Mouse (Mus musculus) adrenal gland, adult 2 months (tissue): Measurements from ENCODE around the gene Cep95. TPM values are rescaled to one million over a fixed set of nuclear protein-coding genes. Genes with fewer than 3 reads are reported as not detected.

ENCODE experiments used
- DNase-seq: peaks from one replicate; pipeline ENCODE4 v3.0.0; 2021
- microRNA-seq, 2 experiments: library from miRNA; unstranded; fragments of <30 nt; microRNA quantifications; one replicate each; pipeline ENCODE4 v1.2.0; 2021
- polyA plus RNA-seq: library from polyadenylated mRNA; depleted of rRNA; stranded (reverse); fragments of >200 nt; gene quantifications from 2 replicates; pipeline ENCODE4 v1.2.3, GENCODE M21; 2012; rRNA removed
- total RNA-seq, 2 experiments: library from RNA; stranded (reverse); gene quantifications; 2 replicates each; pipeline ENCODE4 v1.2.3; 2021

Cep95 gene
- total and polyA plus RNA-seq, 3 experiments, result 0.92 to 12.5 (median 7.1) TPM

DNA sequence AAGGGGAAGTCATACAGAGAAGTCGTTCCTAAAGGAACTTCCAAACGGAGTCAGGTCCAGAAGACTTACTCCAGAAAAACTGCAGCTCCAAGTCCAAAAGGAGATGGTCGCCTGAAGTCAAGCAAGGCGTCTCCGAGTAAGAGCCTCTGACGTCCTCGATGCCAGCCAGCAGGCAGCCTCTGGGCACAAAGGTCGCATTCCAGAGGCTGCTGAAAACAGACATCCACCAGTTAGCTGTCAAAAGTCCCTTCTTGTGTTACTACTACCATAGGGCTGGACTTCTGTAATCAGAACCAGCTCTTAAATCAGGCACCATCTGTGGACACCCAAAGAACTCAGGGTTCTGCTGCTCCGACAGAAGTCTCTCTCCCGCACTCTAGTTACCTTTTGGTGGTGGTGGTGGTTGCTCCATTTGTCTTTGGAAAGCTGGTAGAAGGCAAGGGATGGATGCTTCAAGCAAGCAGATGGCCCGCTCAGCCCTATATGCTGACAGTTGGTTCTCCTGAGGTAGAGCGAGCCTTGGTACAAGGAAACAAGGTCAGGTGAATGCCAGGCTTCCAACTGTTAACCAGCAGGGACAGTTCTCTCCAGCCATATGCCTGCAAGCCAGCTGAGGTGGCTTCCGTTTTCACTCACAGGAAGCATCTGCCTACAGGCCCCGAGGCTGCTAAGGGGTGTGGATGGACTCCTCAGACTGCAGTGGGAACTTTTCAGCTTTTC, 25.7 kb downstream of the Cep95 start:
- no peak for DNase-seq

DNA sequence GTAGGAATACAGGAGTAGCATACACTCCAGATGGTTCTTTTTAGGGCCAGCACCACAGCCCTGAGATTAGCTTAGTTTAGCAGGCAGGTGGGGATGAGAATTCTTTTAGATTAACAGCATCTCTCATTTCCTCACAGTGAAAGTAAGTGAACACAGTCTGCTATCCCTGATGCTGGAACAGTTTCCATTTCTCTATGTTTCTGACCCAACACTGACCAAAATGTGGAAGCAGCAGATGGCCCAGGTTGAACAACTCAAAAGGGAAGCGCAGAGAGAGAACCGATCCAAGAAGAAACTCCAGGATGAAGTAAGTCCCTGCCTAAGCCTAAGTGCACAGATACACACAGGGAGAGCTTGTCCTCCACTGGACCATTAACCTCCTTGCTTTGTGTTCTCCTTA, 26.3 kb downstream of the Cep95 start:
- no peak for DNase-seq

DNA sequence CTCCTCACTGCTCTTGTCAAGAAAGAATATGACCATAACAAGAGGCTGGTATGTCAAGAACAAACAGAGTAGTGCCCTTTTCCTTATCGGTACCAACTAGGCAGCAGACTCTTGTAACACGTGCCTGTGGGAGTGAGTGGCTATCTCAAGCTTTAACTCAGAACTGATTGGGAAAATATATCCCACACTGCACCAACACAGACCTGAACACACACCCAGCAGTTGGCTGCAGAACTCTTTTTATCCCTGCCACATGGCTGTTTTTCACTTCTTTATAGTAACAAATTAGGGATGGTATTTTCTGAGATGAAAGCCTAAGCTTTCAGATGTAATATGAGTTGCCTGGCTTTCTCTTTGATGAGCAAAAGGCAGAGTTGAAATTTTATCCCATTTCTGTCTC, 26.7 kb downstream of the Cep95 start:
- DNase-seq, result no peak

DNA sequence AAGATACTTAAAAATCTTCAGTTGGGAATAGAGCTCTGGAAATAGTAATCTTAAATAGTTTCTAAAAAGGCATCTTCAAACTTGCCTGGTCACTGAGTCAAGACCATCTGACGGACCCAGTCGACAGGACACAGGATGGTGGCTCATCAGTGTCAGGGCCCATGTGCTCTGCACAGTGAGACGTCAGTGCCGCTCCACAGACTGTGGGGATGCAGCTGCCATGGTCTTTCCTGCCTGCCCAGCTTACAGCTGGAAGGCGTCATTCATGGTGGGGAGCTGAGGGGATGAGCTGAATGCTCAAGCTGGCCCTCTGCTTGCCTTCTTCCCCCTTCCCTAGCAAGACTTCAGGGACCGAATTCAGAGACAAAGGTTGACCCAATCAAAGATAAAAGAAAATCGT, 27.3 kb downstream of the Cep95 start:
- DNase-seq, result no peak

DNA sequence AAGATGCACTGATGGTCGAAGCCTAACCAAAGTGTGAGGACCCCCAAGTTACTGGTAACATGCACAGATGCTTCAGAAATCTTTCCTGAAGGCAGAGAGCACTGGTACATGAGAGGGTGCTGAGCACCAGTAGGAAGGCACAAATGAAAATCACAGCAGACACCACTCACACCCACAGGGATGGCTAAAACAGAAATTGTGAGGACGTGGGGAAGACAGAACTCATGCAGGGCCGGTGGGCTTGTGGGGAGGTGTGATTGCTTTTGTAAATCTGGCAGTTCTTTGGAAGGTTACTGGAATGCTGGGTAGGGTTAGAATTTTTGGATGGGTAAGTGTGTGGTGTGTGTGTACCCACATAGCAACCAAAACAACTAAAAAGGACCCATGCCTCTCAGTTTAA, 28.1 kb downstream of the Cep95 start:
- DNase-seq, result no peak

DNA sequence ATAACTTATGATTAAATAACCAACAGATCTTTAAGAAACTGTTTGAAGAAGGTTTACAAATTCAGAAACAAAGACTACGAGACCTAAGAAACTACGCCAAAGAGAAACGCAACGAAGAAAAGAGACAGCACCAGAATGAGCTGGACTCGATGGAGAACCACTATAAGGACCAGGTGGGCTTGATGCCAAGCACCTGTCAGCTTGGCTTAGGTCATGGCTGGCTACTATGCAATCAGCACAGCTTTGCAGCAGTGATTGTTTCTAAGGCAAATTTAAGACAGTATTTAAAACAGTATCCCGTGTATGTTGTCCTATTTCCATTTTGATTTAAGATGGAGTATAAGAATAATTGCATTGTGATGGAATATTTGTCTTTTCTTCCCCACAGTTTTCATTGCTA, 28.8 kb downstream of the Cep95 start:
- DNase-seq, result no peak

DNA sequence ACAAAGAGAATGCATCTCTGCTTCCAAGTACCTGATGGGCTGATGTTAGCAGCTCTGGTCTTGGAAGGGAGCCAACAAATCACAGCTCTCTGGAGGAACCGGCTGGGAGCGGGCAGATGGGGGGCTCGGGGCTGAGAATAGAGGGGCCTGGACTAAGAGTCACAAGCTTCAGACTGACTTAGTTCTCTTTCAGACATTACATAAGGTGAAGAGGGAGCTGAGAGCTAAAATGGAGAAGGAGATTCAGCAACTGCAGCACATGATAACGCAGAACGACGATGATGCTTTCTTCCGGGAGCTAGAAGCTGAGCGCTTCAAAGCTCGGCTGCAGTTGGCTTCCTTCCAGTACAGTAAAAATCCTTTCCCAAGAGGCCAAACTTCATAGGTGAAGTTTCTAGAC, 29.3 kb downstream of the Cep95 start:
- peak; percentile 22 for DNase-seq

DNA sequence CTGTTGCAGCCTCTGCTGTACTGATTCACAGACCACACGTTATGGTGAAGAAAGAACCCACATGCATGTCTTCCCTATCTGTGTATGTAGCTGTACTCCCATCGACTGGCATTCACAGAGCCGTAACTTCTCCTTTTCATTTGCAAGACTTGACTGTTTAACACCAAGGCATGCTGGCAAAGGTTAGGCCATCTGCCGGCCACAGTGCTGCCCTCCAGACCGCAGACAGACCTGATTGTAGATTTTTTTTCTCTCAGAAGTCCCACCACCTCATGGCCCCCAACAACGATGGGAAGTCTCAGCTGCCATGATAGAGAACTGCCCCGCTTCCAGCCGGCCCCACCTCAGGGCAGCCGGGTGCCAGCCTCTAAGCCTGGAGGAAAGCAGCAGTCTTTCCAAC, 30.5 kb downstream of the Cep95 start:
- DNase-seq, result no peak

DNA sequence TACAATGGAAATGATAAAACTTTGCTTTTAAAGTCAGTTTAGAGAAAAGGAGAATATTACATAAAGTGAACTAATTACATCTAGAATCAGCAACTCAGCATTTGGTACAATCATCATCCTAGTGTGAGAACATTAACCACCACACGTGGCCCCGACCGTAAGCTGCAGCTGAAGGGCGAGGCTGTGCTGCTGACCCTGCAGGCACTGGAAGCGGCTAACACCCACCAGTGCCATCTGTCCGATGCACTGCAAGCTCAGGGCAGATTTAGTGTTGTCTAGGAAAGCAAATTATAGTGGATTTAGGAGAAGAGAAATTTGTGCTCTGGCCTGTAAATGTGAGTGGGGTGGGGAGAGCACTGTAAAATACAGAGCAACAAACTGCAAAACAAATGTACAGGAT, 31.2 kb downstream of the Cep95 start:
- no peak for DNase-seq

DNA sequence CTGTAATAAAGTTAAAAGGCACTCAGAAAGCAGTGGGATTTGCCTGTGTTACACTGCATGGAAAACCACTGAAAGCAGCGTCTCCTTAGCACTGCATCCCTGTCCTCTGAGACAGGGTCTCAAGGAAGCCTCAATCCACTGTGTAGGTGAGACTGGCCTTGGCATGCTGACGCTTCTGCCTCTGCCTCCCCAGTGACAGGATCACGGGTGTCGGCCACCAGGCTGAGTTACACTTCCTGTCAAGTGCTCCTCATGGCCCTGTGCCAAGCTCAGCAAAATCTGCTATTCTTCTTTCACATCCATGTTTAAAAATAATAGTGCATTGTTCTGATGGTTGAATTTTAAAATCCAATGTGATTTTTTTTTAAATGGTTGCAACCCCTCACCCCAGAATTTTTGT, 31.9 kb downstream of the Cep95 start:
- peak; percentile 64 for DNase-seq

DNA sequence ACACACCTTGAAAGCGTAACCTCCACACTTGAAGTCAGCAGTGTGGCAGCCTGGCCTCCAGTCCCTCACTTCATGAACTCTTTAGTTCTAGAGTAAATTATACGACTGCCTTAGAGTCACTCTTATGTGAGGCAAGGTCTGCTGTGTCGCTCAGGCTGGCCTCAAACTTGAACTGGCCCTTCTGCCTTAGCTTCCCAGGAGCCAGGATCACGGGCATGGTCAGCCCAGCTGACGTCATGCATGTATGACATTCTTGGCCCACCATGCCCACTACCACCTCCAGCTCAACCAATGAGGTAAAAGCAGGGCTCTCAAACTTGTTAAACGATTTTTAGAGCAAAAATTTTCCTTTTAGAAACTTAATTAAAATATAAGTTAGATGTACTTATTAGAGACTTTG, 32.3 kb downstream of the Cep95 start:
- no peak for DNase-seq

DNA sequence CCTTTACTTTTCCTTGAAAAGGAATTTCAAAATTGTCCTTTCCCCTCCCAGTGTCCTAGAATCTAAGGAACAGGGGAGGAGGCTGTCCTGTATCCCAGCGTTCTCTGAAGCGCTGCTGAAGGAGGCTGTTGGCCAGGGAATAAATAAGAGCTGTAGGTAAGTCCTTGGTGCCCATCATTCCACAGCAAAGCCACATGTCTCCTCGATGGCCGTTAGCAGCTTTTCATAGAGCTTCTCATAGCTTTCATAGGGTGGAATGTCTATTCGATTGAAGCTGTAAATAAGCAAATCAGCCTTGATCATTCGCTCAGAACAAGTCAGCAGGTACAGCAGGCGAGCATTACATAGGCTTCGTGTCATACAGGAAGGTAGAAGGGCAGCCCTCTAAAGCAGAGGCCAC, 33.4 kb downstream of the Cep95 start:
- DNase-seq, result no peak

DNA sequence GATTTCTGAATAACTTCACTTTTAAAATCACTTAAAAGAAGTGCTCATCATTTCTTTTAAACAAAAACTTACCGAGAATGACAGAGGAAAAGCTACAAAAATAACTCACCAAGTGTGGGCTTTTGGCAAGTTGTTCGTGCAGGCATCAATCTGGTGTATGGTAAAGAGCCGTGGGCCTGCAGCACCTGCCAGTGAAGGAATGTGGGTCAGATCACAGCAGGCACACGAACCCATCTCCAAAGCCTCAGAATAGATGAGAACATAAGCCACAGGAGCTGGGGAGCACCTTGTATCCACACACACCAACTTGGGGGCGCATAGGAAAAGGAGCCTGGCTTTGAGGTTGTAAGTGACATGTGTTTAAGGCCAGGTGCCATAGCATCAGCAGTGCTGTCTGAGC, 33.9 kb downstream of the Cep95 start:
- DNase-seq, result no peak

DNA sequence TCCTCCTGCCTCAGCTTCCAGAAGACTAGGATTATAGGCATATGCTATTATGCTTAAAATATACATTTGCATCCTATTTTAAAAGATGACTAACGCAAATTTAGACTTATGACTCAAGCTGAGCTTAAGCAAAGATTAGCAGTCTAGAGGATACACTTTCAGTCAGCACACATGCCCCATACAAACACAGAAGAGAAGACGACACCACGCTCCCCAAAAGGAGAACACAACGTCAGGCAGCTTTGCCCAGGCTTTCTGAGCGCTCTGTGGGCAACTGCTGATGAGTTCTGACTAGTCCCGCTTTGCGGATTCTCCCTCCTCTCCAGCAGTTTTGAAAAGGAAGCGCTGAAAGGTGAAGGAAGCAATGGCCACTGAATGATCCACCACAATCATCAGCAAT, 34.7 kb downstream of the Cep95 start:
- no peak for DNase-seq

DNA sequence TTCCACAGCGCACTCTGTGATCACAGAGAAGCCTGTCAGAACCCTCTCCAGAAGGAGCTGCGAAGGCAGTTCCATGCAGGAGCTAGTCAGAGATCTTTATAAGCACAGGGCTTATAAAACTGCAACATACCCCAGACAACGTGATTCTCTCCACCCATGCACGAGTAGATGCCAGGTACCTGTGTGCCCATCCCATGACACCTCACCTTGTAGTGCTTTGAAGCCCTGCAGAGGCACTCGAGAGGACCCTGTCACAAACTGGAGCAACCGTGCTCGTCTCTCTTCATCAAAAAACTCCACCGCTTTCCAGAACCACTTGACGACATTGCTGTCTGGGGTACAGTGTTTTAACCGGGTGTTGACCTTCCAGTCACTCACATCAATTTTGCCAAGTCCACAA, 35.4 kb downstream of the Cep95 start:
- no peak for DNase-seq

DNA sequence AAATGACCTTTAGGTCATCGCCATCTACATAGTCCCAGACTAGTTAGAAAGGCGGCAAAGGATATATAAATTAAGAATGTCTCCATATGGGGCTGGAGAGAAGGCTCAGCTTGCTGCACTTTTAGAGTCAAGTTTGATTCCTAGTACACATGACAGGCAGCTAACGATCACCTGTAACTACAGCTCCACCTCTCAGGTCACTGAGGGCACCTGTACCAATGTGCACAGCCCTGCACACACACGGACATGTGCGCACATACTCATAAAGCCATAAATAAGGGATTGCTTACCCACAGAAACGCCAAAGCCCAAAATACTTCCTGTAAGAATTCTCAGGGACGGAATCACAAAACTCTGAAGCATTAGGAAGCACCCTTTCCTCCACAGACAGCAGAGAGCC, 39.0 kb downstream of the Cep95 start:
- no peak for DNase-seq

DNA sequence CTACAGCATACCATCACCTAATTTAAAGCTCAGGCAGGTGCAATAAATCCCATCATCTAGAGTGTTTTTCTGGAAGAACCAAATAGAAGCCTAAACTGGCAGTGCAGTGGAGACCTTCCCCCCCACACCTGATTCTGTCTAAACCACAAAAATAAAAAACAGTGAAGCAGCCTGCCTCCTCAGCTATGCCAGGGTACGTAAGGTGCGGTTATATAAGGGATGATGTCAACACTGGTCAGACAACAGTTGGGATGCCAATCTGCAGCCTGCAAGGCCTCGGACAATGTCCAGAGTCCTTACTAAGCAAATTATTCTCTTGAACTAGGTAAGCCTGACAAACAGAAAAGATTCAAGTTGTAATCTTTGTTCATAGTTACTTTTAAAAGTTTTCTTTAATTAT, 53.0 kb downstream of the Cep95 start:
- DNase-seq, result no peak

DNA sequence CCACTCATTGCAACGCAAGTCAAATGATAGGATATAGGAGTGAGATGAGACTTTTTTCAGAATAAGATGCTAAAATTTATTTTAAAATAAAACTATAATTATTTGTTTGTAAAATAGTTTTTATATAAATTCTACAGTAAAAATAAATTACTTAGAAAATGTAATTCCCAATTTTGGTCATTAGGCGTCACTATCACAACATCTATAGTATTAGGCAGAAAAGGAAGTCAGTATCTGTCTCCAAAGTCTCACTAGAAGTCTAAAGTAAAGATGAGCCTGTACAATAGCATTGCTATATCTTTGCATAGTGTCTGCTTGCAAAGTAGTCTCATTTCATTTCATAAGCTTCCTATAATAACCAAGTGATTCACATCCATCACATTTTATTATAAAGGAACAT, 62.4 kb downstream of the Cep95 start:
- DNase-seq, result no peak

Small RNA genes lying within 50 kb of the gene (microRNA-seq; reads per million reads assigned to microRNA genes)
- gene Gm25994 (0 reads per million in 2 experiments), gene Mir3064 (10.3 to 16.1 reads per million in 2 experiments)

Other genes with a start within 250 kb of the Cep95 start
- gene Tex2, start 175.8 kb upstream of the Cep95 start, total RNA-seq, result 10 to 100 TPM; 54.0 to 55.5 TPM
- gene Tex2, start 175.8 kb upstream of the Cep95 start, polyA plus RNA-seq, result 14.0 and 15.8 TPM in 2 replicates
- gene Pecam1, start 38.6 kb upstream of the Cep95 start, total RNA-seq, result 10 to 100 TPM; 64.0 to 94.8 TPM
- gene Pecam1, start 38.6 kb upstream of the Cep95 start, polyA plus RNA-seq, result 15.5 and 17.5 TPM in 2 replicates
- gene Milr1, start 38.0 kb upstream of the Cep95 start, total RNA-seq, result 1 to 10 TPM in 1 of 2 experiments, under 1 TPM in 1; 0.81 to 2.6 TPM
- gene Milr1, start 38.0 kb upstream of the Cep95 start, polyA plus RNA-seq, result not detected in 2 replicates
- 1 to 10 TPM; 3.3 to 6.2 TPM for gene Polg2, start 9.7 kb upstream of the Cep95 start, total RNA-seq
- gene Polg2, start 9.7 kb upstream of the Cep95 start, polyA plus RNA-seq, result 6.0 and 8.1 TPM in 2 replicates
- 1,000 to 10,000 TPM in 1 of 2 experiments, 100 to 1,000 TPM in 1; 763 to 1,110 TPM for gene Ddx5, start 67 bp upstream of the Cep95 start, total RNA-seq
- gene Ddx5, start 67 bp upstream of the Cep95 start, polyA plus RNA-seq, result 2,814 and 2,984 TPM in 2 replicates
- 10 to 100 TPM; 34.6 to 38.2 TPM for gene Smurf2, start 131.5 kb downstream of the Cep95 start, total RNA-seq
- 3.6 and 4.7 TPM in 2 replicates for gene Smurf2, start 131.5 kb downstream of the Cep95 start, polyA plus RNA-seq
- gene Kpna2, start 210.3 kb downstream of the Cep95 start, total RNA-seq, result 10 to 100 TPM; 33.6 to 34.8 TPM
- gene Kpna2, start 210.3 kb downstream of the Cep95 start, polyA plus RNA-seq, result 6.5 and 7.0 TPM in 2 replicates
- 1 to 10 TPM; 2.7 to 3.1 TPM for gene 1810010H24Rik, start 236.4 kb downstream of the Cep95 start, total RNA-seq
- gene 1810010H24Rik, start 236.4 kb downstream of the Cep95 start, polyA plus RNA-seq, result 2.0 and 4.8 TPM in 2 replicates